Mouse (Mus musculus) forebrain, postnatal 0 days (tissue): ENCODE measurements around the gene Med7. TPM values are rescaled to one million over a fixed set of nuclear protein-coding genes. Genes with fewer than 3 reads are reported as not detected.
"Not testable (repeated sequence)": the region's sequence is repeated elsewhere in the genome, so short reads cannot be mapped to it uniquely, and the experiment has no call there.

ENCODE experiments used
- ATAC-seq: fragments of 200-750 bp; cut with Nextera tagmentation; 2 replicates; pipeline ENCODE4 v1.8.0; 2017; ENCODE audit warnings: mild to moderate bottlenecking, moderate library complexity
- DNase-seq: peaks from one replicate; pipeline ENCODE4 v3.0.0-alpha.2; 2015
- H3K27ac ChIP-seq: fragments of 300-500 bp; sonication (generic); 2 replicates; pipeline ENCODE4 v1.5.1; 2014; ENCODE audit warnings: low read depth, mild to moderate bottlenecking, antibody characterized with exemption, low read length, moderate library complexity, mixed read lengths
- H3K27me3 ChIP-seq: fragments of 300-500 bp; sonication (generic); 2 replicates; pipeline ENCODE4 v1.6.1; 2014; ENCODE audit warnings: mild to moderate bottlenecking, low read length, mixed read lengths; ENCODE audit not compliant: insufficient read depth
- H3K36me3 ChIP-seq: fragments of 300-500 bp; sonication (generic); 2 replicates; pipeline ENCODE4 v1.6.1; 2014; ENCODE audit warnings: mild to moderate bottlenecking, moderate library complexity; ENCODE audit not compliant: insufficient read depth
- H3K4me1 ChIP-seq: fragments of 300-500 bp; sonication (generic); 2 replicates; pipeline ENCODE4 v1.6.1; 2014; ENCODE audit warnings: antibody characterized with exemption; ENCODE audit not compliant: insufficient read depth
- H3K4me2 ChIP-seq: fragments of 300-500 bp; sonication (generic); 2 replicates; pipeline ENCODE4 v1.6.1; 2014; ENCODE audit warnings: low read depth, mild to moderate bottlenecking, moderate library complexity
- H3K4me3 ChIP-seq: fragments of 300-500 bp; sonication (generic); 2 replicates; pipeline ENCODE4 v1.5.1; 2014; ENCODE audit warnings: low read depth, low read length, mixed read lengths
- H3K9ac ChIP-seq: fragments of 300-500 bp; sonication (generic); 2 replicates; pipeline ENCODE4 v1.6.1; 2014; ENCODE audit warnings: mild to moderate bottlenecking
- H3K9me3 ChIP-seq: fragments of 300-500 bp; sonication (generic); 2 replicates; pipeline ENCODE4 v1.6.1; 2016; ENCODE audit warnings: low read length
- CTCF ChIP-seq: sonication (generic); IDR thresholded peaks from 2 replicates; pipeline ENCODE4 v1.5.1; 2016; ENCODE audit warnings: antibody characterized with exemption, control low read depth, low read depth
- WGBS: fragments of 180-500 bp; shearing (Covaris S2); extraction: QIAGEN DNeasy Blood & Tissue Kit; methylation state at CpG from one replicate; pipeline ENCODE4 v1.1.7; 2014; 5-methylcytosine and 5-hydroxymethylcytosine counted together
- polyA plus RNA-seq: library from polyadenylated mRNA; unstranded; fragments of >200 nt; fragmentation: Nextera tagmentation; extraction: Ambion mirVana; gene quantifications from 2 replicates; pipeline ENCODE4 v1.2.1, GENCODE M21; 2015
- total RNA-seq: library from RNA; depleted of rRNA; stranded (reverse); fragments of >200 nt; gene quantifications from 2 replicates; pipeline ENCODE4 v1.2.3, GENCODE M21; 2014

Med7 gene
- total and polyA plus RNA-seq, 2 experiments from 2014 or later = 43.9 to 60.3 TPM

- no peak overlapping the region for H3K27ac ChIP-seq
- ATAC-seq = no peak
These were observed 31.7 kb upstream of the Med7 start for GRCm38 (mm10) chr11:46404986-46405385.

GRCm38 (mm10) chr11:46406721-46407120 is 30.0 kb upstream of the Med7 start:
- no peak overlapping the region for H3K27ac ChIP-seq
- WGBS = 33% methylated on average over 10 of the region's 10 CpGs
- ATAC-seq (no peak), DNase-seq (no peak)
- H3K4me1 ChIP-seq = no peaks in the 10 kb centered on the region
- no peak overlapping the region for H3K9ac ChIP-seq
- TF ChIP-seq CTCF = no peak
- no peak overlapping the region for H3K4me2 ChIP-seq
- no peak overlapping the region for H3K4me3 ChIP-seq
- no peaks in the 10 kb centered on the region for H3K27me3 ChIP-seq
- no peaks in the 10 kb centered on the region for H3K36me3 ChIP-seq
- no peaks in the 10 kb centered on the region for H3K9me3 ChIP-seq

More at GRCm38 (mm10) chr11:46404986-46405385, 31.7 kb upstream of the Med7 start:
- H3K9ac ChIP-seq = no peak overlapping the region
- no peak overlapping the region for H3K4me2 ChIP-seq
- no peaks in the 10 kb centered on the region for H3K27me3 ChIP-seq
- no peaks in the 10 kb centered on the region for H3K9me3 ChIP-seq
- 89% methylated on average over 16 of the region's 16 CpGs for WGBS
- no peak overlapping the region for H3K4me3 ChIP-seq
- no peaks in the 10 kb centered on the region for H3K4me1 ChIP-seq
- TF ChIP-seq CTCF = no peak
- DNase-seq = no peak
- no peaks in the 10 kb centered on the region for H3K36me3 ChIP-seq

- no peak overlapping the region for H3K4me3 ChIP-seq
- H3K9me3 ChIP-seq = no peaks in the 10 kb centered on the region
- WGBS = 56% methylated on average over 2 of the region's 2 CpGs
- H3K4me2 ChIP-seq = no peak overlapping the region
- no peaks in the 10 kb centered on the region for H3K4me1 ChIP-seq
- H3K27me3 ChIP-seq = no peaks in the 10 kb centered on the region
- no peak overlapping the region for H3K9ac ChIP-seq
- ATAC-seq (no peak), DNase-seq (no peak)
- H3K27ac ChIP-seq = no peak overlapping the region
- no peaks in the 10 kb centered on the region for H3K36me3 ChIP-seq
- TF ChIP-seq CTCF = no peak
These were observed 26.6 kb upstream of the Med7 start for GRCm38 (mm10) chr11:46410018-46410563.

GRCm38 (mm10) chr11:46418438-46418837 is 18.3 kb upstream of the Med7 start:
- Histone ChIP-seq H3K9me3 (no peaks in the 10 kb centered on the region), H3K36me3 (no peaks in the 10 kb centered on the region), H3K9ac (no peak overlapping the region), H3K4me2 (no peak overlapping the region), H3K27me3 (no peaks in the 10 kb centered on the region), H3K4me1 (no peaks in the 10 kb centered on the region), H3K4me3 (no peak overlapping the region), H3K27ac (no peak overlapping the region)
- WGBS = 79% methylated on average over 1 of the region's 1 CpGs
- ATAC-seq (no peak), DNase-seq (no peak)
- no peak for TF ChIP-seq CTCF

GRCm38 (mm10) chr11:46418860-46419259 is 17.9 kb upstream of the Med7 start:
- Histone ChIP-seq H3K9ac (no peak overlapping the region), H3K27me3 (no peaks in the 10 kb centered on the region), H3K4me1 (no peaks in the 10 kb centered on the region), H3K9me3 (no peaks in the 10 kb centered on the region), H3K4me3 (no peak overlapping the region), H3K4me2 (no peak overlapping the region), H3K27ac (no peak overlapping the region), H3K36me3 (no peaks in the 10 kb centered on the region)
- 95% methylated on average over 5 of the region's 5 CpGs for WGBS
- DNase-seq (no peak), ATAC-seq (no peak)
- no peak for TF ChIP-seq CTCF

GRCm38 (mm10) chr11:46421086-46421888 is 15.4 kb upstream of the Med7 start:
- Histone ChIP-seq H3K4me2 (no peak overlapping the region), H3K27ac (no peak overlapping the region), H3K27me3 (no peaks in the 10 kb centered on the region), H3K9me3 (no peaks in the 10 kb centered on the region), H3K36me3 (no peaks in the 10 kb centered on the region), H3K4me3 (no peak overlapping the region), H3K4me1 (no peaks in the 10 kb centered on the region), H3K9ac (no peak overlapping the region)
- no peak for DNase-seq
- WGBS = 86% methylated on average over 8 of the region's 8 CpGs
- ATAC-seq = no peak
- no peak for TF ChIP-seq CTCF

- H3K9ac ChIP-seq, H3K4me1 ChIP-seq, H3K9me3 ChIP-seq, H3K4me2 ChIP-seq, H3K27ac ChIP-seq, H3K36me3 ChIP-seq, H3K4me3 ChIP-seq, DNase-seq, H3K27me3 ChIP-seq, ATAC-seq: not testable (repeated sequence)
- WGBS = 19% methylated on average over 4 of the region's 4 CpGs
These were observed 8.6 kb upstream of the Med7 start for GRCm38 (mm10) chr11:46428131-46428530.
